Mouse (Mus musculus) embryonic facial prominence, embryonic 13.5 days (tissue): ENCODE results near the gene Cox6b1. TPM values are rescaled to one million over a fixed set of nuclear protein-coding genes. Genes with fewer than 3 reads are reported as not detected.

Experiments
- ATAC-seq: fragments of 200-750 bp; cut with Nextera tagmentation; 2 replicates; pipeline ENCODE4 v1.8.0; 2017; ENCODE audit warnings: low read depth; ENCODE audit not compliant: insufficient number of reproducible peaks, insufficient read depth, low FRiP score, low TSS enrichment
- H3K27ac ChIP-seq: fragments of 300-500 bp; sonication (generic); 2 replicates; pipeline ENCODE4 v1.5.1; 2015; ENCODE audit warnings: moderate library complexity, mild to moderate bottlenecking, inconsistent platforms
- H3K27me3 ChIP-seq: fragments of 300-500 bp; sonication (generic); 2 replicates; pipeline ENCODE4 v1.6.1; 2015; ENCODE audit warnings: mild to moderate bottlenecking, inconsistent platforms
- H3K36me3 ChIP-seq: fragments of 300-500 bp; sonication (generic); 2 replicates; pipeline ENCODE4 v1.6.1; 2015; ENCODE audit warnings: mild to moderate bottlenecking, inconsistent platforms
- H3K4me1 ChIP-seq: fragments of 300-500 bp; sonication (generic); 2 replicates; pipeline ENCODE4 v1.6.1; 2015; ENCODE audit warnings: inconsistent platforms
- H3K4me2 ChIP-seq: fragments of 300-500 bp; sonication (generic); 2 replicates; pipeline ENCODE4 v1.6.1; 2015; ENCODE audit warnings: moderate library complexity, mild to moderate bottlenecking, inconsistent platforms
- H3K4me3 ChIP-seq: fragments of 300-500 bp; sonication (generic); 2 replicates; pipeline ENCODE4 v1.5.1; 2015; ENCODE audit warnings: mild to moderate bottlenecking, inconsistent platforms
- H3K9ac ChIP-seq: fragments of 300-500 bp; sonication (generic); 2 replicates; pipeline ENCODE4 v1.6.1; 2015; ENCODE audit warnings: mild to moderate bottlenecking, inconsistent platforms
- H3K9me3 ChIP-seq: fragments of 300-500 bp; sonication (generic); 2 replicates; pipeline ENCODE4 v1.6.1; 2016; ENCODE audit warnings: inconsistent platforms
- WGBS: fragments of 180-500 bp; shearing (Covaris S2); methylation state at CpG from one replicate; pipeline ENCODE4 v1.1.7; 2015; ENCODE audit warnings: mixed read lengths; 5-methylcytosine and 5-hydroxymethylcytosine counted together
- polyA plus RNA-seq: library from polyadenylated mRNA; unstranded; fragments of >200 nt; fragmentation: Nextera tagmentation; extraction: Ambion mirVana; gene quantifications from 2 replicates; pipeline ENCODE4 v1.2.1, GENCODE M21; 2015

Cox6b1 gene
- polyA plus RNA-seq, 1 experiment from 2014 or later = 841 TPM

DNA sequence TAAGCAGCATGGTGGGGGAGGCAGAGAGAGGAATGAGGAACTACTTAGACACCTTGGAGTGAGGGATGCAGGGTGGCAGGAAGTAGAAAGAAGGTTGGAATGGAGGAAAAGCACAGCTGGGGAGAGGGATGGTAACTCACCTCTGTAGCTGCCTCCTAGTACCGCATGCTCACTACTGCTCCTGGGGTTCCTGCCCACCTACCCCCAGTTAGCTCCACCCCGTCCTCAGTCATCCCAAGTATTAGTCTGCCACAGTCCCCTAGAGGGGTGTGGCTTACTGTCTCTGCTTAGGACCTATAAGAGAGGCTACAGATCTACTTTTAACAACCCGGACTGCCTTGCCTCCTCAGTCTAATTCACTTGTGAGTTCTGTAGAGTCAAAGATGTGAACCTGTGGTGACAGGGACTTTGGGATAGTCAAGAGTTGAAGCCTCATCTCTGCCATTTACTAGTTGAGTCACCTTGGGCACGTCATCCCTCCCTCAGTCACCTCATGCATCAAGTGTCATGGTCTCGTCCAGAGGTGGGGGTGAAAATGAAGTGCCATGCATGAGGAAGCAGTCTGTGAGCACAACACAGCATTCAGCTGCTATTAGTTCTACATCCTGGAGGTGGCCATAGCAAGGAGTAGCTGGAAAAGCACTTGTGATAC is 33.1 kb downstream of the Cox6b1 start:
- no peak for ATAC-seq
- Histone ChIP-seq H3K9me3 (no peaks in the 10 kb centered on the region), H3K36me3 (no peaks in the 10 kb centered on the region), H3K4me2 (no peak overlapping the region), H3K4me3 (no peak overlapping the region), H3K27ac (no peak overlapping the region), H3K27me3 (no peaks in the 10 kb centered on the region), H3K4me1 (peaks cover 5% of the 10 kb centered on the region), H3K9ac (no peak overlapping the region)
- 51% methylated on average over 5 of the region's 5 CpGs for WGBS

DNA sequence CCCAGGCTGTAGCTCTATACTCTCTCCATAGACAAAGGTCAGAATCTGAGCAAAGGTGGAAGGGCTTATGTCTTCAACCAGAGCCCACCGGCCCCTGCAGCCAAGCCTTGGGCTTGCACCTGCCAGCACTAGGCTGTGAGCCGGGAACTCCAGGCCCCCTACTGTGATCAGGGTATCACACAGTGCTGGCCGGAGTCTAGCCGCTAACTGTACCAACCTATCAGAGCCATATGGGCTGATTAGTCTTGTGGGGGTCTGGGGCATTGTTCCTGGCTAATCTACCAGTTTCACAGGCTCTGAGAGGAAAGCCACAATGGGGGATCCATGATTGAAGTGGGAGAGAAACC is 34.4 kb downstream of the Cox6b1 start:
- peaks cover 17% of the 10 kb centered on the region for H3K4me1 ChIP-seq
- no peaks in the 10 kb centered on the region for H3K27me3 ChIP-seq
- H3K9ac ChIP-seq = no peak overlapping the region
- no peak for ATAC-seq
- H3K4me3 ChIP-seq = no peak overlapping the region
- WGBS = 50% methylated on average over 4 of the region's 4 CpGs
- H3K9me3 ChIP-seq = no peaks in the 10 kb centered on the region
- H3K27ac ChIP-seq = no peak overlapping the region
- no peak overlapping the region for H3K4me2 ChIP-seq
- H3K36me3 ChIP-seq = peaks cover 3% of the 10 kb centered on the region

DNA sequence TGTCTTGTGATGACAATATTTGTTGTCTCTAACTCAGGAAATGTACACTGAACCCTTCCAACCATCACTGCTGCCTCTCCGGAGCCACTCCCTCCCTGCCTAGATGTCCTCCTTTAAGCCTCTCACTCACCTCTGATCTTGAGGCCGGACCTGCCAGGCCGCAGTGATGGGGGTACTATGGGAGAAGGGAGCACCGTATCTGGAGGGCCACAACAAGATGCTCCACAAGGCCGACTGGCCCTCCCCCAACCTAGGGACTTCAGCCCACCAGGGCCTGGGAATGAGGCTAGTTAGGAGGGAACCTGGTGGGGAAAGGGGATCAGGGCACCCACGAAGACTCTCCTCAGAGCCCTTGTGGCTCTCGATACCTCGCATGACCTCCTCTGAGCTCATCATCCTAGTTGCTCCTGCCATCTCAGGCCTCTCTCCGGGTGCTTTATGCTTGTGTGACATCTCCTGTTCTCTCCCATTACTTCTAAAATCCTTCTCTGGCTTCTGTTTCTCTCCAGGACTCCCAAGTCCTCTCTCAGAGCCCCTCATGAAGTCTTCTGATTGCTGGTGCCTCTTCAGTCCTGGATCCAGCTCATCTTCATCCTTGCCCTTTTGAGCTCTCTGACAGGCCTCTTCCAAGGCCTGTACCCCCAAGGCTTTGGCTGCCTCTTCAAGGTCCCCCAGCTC is 34.9 kb downstream of the Cox6b1 start:
- H3K4me2 ChIP-seq = no peak overlapping the region
- peak overlapping the region; percentile 37; the same call in 1 of the 2 replicates for H3K9ac ChIP-seq
- H3K9me3 ChIP-seq = no peaks in the 10 kb centered on the region
- H3K27ac ChIP-seq = no peak overlapping the region
- H3K4me3 ChIP-seq = no peak overlapping the region
- H3K36me3 ChIP-seq = peaks cover 8% of the 10 kb centered on the region
- 80% methylated on average over 9 of the region's 9 CpGs for WGBS
- no peak for ATAC-seq
- H3K4me1 ChIP-seq = peaks cover 19% of the 10 kb centered on the region
- H3K27me3 ChIP-seq = no peaks in the 10 kb centered on the region

DNA sequence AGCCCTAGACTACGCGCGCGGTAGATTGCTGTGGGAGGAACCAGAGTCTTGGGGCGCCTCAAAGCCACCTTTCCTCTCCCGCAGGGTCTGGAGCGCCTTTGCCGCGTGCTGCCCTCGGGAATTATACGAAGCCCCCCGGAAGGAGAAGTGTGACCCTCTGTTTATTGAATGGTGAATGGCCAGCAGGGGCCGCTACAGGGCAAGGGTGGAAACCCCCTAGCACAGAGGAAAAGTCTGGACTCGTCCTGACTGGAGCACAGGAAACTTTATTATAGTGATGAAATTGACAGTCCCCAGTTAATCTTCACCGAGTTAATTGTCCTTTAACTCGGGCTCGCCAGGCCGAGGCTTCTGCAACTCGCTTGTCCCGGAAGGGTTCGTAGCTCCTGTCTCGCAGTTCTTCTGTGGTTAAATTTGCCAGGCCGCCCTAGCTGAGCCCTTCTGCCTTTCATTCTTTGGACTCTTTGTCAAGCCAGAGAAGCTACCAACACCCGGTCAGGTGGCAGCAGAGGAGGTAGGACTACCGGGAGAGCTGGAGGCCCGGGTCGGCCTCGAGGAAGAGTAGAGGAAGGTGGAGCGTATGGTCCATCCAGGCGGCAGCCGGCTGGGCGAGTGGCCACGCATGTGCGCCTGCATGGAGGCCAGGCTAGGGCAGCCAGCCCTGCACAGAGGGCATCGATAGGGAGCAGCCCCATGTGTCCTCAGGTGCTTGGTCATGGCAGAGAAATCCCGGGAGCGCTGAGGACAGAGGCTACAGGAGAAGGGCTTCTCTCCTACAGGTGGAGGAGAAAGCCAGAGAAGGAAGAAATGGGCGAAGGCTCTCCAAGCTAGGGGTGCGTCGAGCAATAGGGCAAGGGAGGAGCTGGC is 36.3 kb downstream of the Cox6b1 start:
- Histone ChIP-seq H3K4me2 (peak overlapping the region; percentile 84), H3K9ac (peak overlapping the region; percentile 99), H3K27ac (peak overlapping the region; percentile 92), H3K9me3 (no peaks in the 10 kb centered on the region), H3K36me3 (peaks cover 22% of the 10 kb centered on the region), H3K4me3 (peak overlapping the region; percentile 99), H3K27me3 (no peaks in the 10 kb centered on the region), H3K4me1 (peaks cover 19% of the 10 kb centered on the region)
- peak; percentile 59; the same call in 1 of the 2 replicates for ATAC-seq
- 26% methylated on average over 40 of the region's 40 CpGs for WGBS

DNA sequence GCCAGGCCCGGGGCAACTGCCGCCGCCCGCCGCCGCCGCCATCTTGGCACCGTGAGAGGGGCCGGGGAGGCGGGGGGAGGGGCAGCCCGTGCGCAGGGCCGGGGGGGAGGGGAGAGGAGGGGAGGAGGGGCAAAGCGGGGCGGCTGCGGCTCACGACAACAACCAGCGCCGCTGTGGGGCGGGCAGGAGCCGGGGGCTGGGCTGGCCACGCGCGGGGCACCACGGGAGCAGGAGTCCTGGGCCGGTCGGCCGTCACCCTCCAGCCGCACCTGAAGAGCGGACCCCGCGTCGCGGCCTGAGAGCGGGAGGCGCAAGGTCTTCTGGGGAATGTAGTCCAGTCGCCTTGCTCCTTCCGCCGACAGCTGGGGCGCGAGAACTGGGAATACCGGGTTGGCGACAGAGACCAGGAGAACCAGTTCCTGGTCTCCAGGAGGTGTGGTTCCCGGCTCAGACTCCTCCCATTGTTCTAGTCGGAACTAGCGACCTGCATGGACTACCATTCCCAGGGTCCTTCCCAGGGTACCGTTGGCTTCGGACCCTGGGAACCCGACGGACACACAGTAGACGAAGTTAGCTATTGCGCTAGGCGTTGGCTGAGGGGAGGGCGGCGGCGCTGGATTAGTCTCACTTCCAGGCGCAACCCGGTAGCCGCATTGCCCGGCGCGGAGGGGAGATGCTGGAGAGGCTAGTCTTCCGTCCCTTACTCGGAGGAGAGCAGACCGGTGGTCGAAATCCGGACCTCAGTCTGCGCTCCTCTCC is 37.1 kb downstream of the Cox6b1 start, which contains the start of gene Kmt2b:
Gene Kmt2b, minus strand, starts transcription at position 51 of the 759 bp plus-strand sequence.
- WGBS = under 1% methylated on average over 53 of the region's 68 CpGs

DNA sequence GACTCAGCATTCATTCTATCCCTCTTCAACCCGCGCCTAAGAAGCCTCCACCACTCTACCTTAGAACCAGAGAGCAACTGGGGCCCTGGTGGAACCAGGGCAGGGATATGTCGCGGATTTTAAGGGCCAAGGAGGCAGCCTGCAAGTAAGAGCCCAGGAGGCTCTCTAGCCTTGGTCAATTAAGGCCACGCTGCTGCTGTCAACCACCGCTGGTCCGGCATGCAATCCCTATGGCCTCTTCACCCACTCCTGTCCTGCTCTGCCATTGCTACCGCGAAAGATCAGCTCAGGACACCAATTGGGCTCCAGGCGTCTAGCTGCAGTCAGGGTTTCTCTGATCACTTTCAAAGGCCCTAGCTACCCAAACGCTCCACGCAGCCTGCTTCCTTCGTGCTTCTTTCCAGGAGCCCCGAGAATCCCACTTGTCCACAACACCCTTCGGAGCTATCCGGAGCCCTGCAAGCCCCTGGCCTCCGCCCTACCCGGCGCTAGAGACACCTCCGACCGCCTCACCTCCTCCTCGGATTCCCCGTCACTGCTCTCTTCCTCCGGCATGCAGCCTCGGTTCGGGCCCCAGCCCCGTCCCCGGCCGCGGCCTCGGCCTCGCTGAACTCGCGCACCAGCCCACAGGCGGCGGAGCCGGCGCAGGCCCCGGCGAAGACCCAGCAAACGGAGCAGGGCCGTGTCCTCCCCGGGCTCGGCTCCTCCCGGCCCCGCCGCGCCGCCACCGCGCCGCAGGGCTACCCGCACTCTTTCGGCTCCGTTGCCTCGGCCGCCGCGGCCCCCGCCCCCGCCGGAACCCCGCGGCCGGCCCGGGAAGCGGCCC is 37.9 kb downstream of the Cox6b1 start:
- Histone ChIP-seq H3K27ac (peak overlapping the region; percentile 92), H3K4me3 (peak overlapping the region; percentile 99), H3K36me3 (peaks cover 38% of the 10 kb centered on the region), H3K4me1 (peaks cover 19% of the 10 kb centered on the region), H3K9ac (peak overlapping the region; percentile 99), H3K4me2 (peak overlapping the region; percentile 84), H3K9me3 (no peaks in the 10 kb centered on the region), H3K27me3 (no peaks in the 10 kb centered on the region)
- under 1% methylated on average over 65 of the region's 67 CpGs for WGBS
- no peak for ATAC-seq

More for the DNA sequence above, 37.1 kb downstream of the Cox6b1 start, which contains the start of gene Kmt2b:
- Histone ChIP-seq H3K27me3 (no peaks in the 10 kb centered on the region), H3K9me3 (no peaks in the 10 kb centered on the region), H3K4me1 (peaks cover 19% of the 10 kb centered on the region), H3K36me3 (peaks cover 30% of the 10 kb centered on the region), H3K9ac (peak within 1 kb of the TSS; percentile 99), H3K27ac (peak within 1 kb of the TSS; percentile 92), H3K4me3 (peak within 1 kb of the TSS; percentile 99), H3K4me2 (peak within 1 kb of the TSS; percentile 84)
- peak; percentile 95 for ATAC-seq

DNA sequence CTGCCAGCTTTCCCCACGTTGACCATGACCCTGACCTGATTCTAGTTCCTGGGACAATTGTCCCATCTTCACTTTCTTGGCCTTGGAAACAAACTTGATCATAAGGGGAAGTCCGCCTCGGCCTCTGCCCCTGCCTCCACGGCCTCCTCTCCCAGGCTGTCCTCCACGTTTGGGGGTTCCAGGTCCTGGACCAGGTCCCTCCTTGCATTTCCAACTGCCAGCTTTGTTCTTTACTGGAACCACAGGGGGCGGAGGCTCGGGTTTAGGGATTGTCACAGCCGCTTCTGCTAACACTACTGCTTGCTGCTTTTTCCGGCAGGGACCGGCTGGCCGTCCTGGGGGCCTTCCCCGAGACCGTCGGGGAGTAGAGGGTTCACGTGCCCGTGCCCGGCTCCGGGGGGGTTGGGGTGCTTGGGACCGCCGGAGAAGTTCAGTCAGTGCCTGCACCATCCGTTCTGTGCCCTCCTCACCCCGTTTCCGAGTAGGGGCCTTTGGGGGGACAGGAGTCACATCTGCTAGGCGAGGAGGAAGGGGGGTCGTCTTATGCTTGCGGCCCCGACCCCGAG is 39.4 kb downstream of the Cox6b1 start:
- 89% methylated on average over 28 of the region's 28 CpGs for WGBS
- no peaks in the 10 kb centered on the region for H3K27me3 ChIP-seq
- peak overlapping the region; percentile 84 for H3K4me2 ChIP-seq
- no peak overlapping the region for H3K27ac ChIP-seq
- H3K4me1 ChIP-seq = peaks cover 19% of the 10 kb centered on the region
- H3K36me3 ChIP-seq = peaks cover 54% of the 10 kb centered on the region
- peak overlapping the region; percentile 99 for H3K9ac ChIP-seq
- peak overlapping the region; percentile 99 for H3K4me3 ChIP-seq
- ATAC-seq = no peak
- H3K9me3 ChIP-seq = no peaks in the 10 kb centered on the region

DNA sequence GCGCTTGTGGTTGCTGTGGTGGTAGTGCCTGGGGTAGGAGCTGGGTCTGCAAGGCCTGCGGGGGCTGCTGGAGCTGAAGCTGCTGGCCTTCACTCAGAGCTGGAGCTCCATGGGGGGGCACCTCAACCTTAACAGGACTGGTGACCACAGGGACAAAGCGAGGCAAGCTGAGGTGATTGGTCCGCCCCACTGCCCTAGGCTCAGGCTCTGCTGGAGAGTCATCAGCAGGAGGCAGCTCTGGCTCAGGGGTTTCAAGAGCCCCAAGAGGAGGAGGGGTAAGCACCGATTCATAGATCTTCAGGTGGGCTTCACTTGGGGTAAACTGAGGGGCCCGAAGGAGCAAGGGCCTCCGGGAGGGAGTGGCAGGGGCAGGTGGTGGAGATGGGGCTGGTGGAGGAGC is 40.8 kb downstream of the Cox6b1 start:
- no peak overlapping the region for H3K9ac ChIP-seq
- peaks cover 66% of the 10 kb centered on the region for H3K36me3 ChIP-seq
- H3K27me3 ChIP-seq = no peaks in the 10 kb centered on the region
- 96% methylated on average over 7 of the region's 7 CpGs for WGBS
- no peak overlapping the region for H3K27ac ChIP-seq
- H3K4me2 ChIP-seq = no peak overlapping the region
- H3K4me1 ChIP-seq = peaks cover 19% of the 10 kb centered on the region
- no peak overlapping the region for H3K4me3 ChIP-seq
- ATAC-seq = no peak
- no peaks in the 10 kb centered on the region for H3K9me3 ChIP-seq

DNA sequence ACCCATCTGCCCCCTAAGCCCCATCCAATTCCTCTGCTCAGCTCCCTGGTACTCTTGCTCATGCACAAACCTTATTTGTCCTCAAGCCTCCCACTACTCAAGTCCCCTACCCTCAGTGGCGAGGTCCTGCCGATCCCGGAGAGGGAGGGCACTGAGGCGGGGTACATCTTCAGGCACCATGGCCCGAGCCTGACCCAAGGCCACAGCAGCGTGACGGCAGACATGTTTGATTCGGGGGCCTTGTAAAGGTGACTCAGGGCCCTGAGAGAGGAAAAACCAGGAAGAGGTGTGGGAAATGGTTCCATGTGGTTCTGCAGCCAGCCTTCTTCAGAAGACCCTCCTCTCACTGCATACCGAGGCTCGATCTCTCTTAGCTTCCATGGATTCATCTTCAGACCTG is 41.6 kb downstream of the Cox6b1 start:
- no peak for ATAC-seq
- no peak overlapping the region for H3K27ac ChIP-seq
- peaks cover 75% of the 10 kb centered on the region for H3K36me3 ChIP-seq
- H3K9ac ChIP-seq = 0 out of 2 replicates have a peak overlapping the region, but pooled peaks have one; percentile 36
- H3K9me3 ChIP-seq = no peaks in the 10 kb centered on the region
- no peaks in the 10 kb centered on the region for H3K27me3 ChIP-seq
- H3K4me2 ChIP-seq = no peak overlapping the region
- peaks cover 13% of the 10 kb centered on the region for H3K4me1 ChIP-seq
- 91% methylated on average over 10 of the region's 10 CpGs for WGBS
- no peak overlapping the region for H3K4me3 ChIP-seq

DNA sequence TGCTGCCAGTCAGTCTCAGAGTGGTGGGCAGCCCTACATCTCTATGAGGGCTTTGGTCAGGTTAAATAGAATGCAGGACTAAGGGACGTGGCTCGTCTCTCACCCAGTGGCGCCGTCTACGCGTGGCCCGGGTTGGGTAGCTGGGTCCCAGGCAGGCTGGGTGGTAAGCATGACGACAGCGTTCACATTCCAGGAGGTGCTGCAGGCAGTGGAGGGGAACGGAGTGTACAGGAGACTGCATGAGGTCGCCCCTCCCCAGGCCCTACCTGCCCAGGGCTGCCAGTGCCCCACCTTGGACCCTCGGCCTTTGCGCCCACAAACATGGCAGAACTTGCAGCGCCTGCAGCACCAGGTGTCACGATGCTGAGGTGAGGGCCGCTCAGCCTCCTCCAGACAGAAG is 44.4 kb downstream of the Cox6b1 start:
- no peak for ATAC-seq
- 95% methylated on average over 16 of the region's 16 CpGs for WGBS
- Histone ChIP-seq H3K4me2 (no peak overlapping the region), H3K36me3 (peaks cover 99% of the 10 kb centered on the region), H3K9ac (no peak overlapping the region), H3K4me3 (no peak overlapping the region), H3K27ac (no peak overlapping the region), H3K27me3 (no peaks in the 10 kb centered on the region), H3K9me3 (no peaks in the 10 kb centered on the region), H3K4me1 (peaks cover 1% of the 10 kb centered on the region; the same call in 1 of the 2 replicates)
